Mouse (Mus musculus): ENCODE measurements around the gene Ankdd1b. TPM values are rescaled to one million over a fixed set of nuclear protein-coding genes. Genes with fewer than 3 reads are reported as not detected.
A peak's percentile ranks its signal among the peaks of the same experiment; 100 is the strongest.

Ankdd1b gene
- polyA plus RNA-seq, 1 experiment from 2014 or later: 0.19 TPM

- Histone ChIP-seq H3K4me1 (peaks cover 42% of the 10 kb centered on the region), H3K4me2 (no peak overlapping the region; the same call in 1 of the 2 replicates), H3K36me3 (no peaks in the 10 kb centered on the region), H3K9me3 (no peaks in the 10 kb centered on the region), H3K9ac (no peak overlapping the region), H3K27me3 (no peaks in the 10 kb centered on the region), H3K4me3 (no peak overlapping the region), H3K27ac (no peak overlapping the region)
- ATAC-seq (ENCODE audit: borderline replicate concordance, extremely low read depth, low FRiP score, low TSS enrichment): peak; percentile 60; the same call in 1 of the 2 replicates
- 31% methylated on average over 12 of the region's 12 CpGs for whole genome bisulfite sequencing
These were observed 39.3 kb downstream of the Ankdd1b start for GRCm38 (mm10) chr13:96431595-96432156.

GRCm38 (mm10) chr13:96428531-96428930 is 42.5 kb downstream of the Ankdd1b start:
- ATAC-seq (ENCODE audit: borderline replicate concordance, extremely low read depth, low FRiP score, low TSS enrichment): no peak
- Histone ChIP-seq H3K4me2 (no peak overlapping the region), H3K36me3 (no peaks in the 10 kb centered on the region), H3K27ac (no peak overlapping the region), H3K4me3 (no peak overlapping the region), H3K4me1 (peaks cover 18% of the 10 kb centered on the region), H3K9ac (no peak overlapping the region), H3K27me3 (no peaks in the 10 kb centered on the region), H3K9me3 (no peaks in the 10 kb centered on the region)
- 68% methylated on average over 5 of the region's 5 CpGs for WGBS

DNA sequence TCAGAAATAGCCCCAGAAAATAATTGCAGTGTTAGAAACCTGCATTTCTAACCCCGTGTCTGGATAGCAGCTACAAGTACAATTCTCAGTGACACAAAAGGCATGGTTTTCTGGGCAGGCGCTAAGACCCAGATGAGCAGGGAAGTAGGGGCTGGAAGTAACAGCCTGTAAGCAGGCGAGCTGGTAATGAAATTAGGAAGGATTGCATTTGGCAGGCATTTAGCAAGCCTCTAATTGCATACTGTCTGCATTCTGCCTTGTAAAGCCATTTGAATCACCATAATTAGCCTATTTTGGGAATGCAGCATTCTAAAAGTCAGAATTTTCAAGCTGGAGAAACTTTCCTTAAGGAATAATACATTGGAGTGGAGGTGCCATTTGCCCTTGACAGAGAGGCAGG is 45.0 kb downstream of the Ankdd1b start:
- Histone ChIP-seq H3K27ac (no peak overlapping the region), H3K4me3 (no peak overlapping the region), H3K9me3 (no peaks in the 10 kb centered on the region), H3K27me3 (no peaks in the 10 kb centered on the region), H3K9ac (no peak overlapping the region), H3K4me1 (no peaks in the 10 kb centered on the region), H3K4me2 (no peak overlapping the region), H3K36me3 (no peaks in the 10 kb centered on the region)
- no peak for ATAC-seq (ENCODE audit: borderline replicate concordance, extremely low read depth, low FRiP score, low TSS enrichment)
- WGBS: 61% methylated on average over 3 of the region's 3 CpGs

GRCm38 (mm10) chr13:96424496-96425274 is 46.3 kb downstream of the Ankdd1b start:
- no peaks in the 10 kb centered on the region for H3K27me3 ChIP-seq
- H3K36me3 ChIP-seq: no peaks in the 10 kb centered on the region
- H3K4me1 ChIP-seq: no peaks in the 10 kb centered on the region
- no peak for ATAC-seq (ENCODE audit: borderline replicate concordance, extremely low read depth, low FRiP score, low TSS enrichment)
- no peak overlapping the region for H3K27ac ChIP-seq
- no peak overlapping the region for H3K9ac ChIP-seq
- H3K9me3 ChIP-seq: no peaks in the 10 kb centered on the region
- 91% methylated on average over 12 of the region's 12 CpGs for WGBS
- H3K4me2 ChIP-seq: no peak overlapping the region
- no peak overlapping the region for H3K4me3 ChIP-seq

DNA sequence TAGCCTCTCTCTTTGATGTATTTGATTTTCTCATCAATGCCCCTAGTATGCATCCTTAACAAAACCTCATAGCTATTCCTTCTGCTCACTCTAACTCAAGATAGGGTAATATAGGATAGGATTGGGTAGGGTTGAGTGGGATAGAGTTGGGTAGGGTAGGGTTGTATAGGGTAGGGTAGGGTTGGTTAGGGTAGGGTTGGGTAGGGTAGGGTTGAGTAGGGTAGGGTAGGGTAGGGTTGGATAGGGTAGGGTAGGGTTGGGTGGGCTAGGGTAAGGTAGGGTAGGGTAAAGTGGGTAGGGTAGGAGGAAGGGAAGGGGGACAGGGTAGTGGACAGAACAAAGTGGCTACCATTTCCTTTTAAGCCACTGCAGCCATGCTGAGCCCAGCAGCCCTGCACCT is 49.8 kb downstream of the Ankdd1b start:
- H3K36me3 ChIP-seq: peaks cover 7% of the 10 kb centered on the region
- H3K27ac ChIP-seq: no peak overlapping the region
- H3K9me3 ChIP-seq: no peaks in the 10 kb centered on the region
- H3K4me2 ChIP-seq: no peak overlapping the region
- ATAC-seq (ENCODE audit: borderline replicate concordance, extremely low read depth, low FRiP score, low TSS enrichment): no peak
- H3K27me3 ChIP-seq: no peaks in the 10 kb centered on the region
- H3K4me3 ChIP-seq: no peak overlapping the region
- H3K4me1 ChIP-seq: no peaks in the 10 kb centered on the region
- H3K9ac ChIP-seq: no peak overlapping the region

DNA sequence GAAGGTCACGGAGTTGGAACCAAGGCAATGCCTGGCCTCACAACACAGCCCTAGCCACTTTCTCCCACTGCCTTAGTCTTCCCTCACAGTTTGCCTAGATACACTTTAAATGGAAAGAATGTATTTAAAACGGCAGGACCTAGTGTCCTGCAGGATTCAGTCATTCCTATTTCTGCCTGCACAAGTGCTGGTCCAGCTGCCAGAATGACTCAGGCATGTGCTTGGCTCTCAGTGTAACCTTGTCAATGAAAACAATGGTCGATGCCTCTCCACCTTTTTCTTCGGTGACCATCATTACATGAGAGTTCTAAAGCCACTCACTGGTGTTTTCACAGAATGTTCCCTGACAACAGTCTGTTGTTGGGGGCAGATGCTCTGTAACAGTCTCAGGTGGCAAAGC is 52.5 kb downstream of the Ankdd1b start:
- Histone ChIP-seq H3K36me3 (peaks cover 21% of the 10 kb centered on the region), H3K4me2 (no peak overlapping the region), H3K4me1 (no peaks in the 10 kb centered on the region), H3K4me3 (no peak overlapping the region), H3K27ac (no peak overlapping the region), H3K9me3 (no peaks in the 10 kb centered on the region), H3K27me3 (no peaks in the 10 kb centered on the region), H3K9ac (no peak overlapping the region)
- no peak for ATAC-seq (ENCODE audit: borderline replicate concordance, extremely low read depth, low FRiP score, low TSS enrichment)
- WGBS: 87% methylated on average over 4 of the region's 4 CpGs

DNA sequence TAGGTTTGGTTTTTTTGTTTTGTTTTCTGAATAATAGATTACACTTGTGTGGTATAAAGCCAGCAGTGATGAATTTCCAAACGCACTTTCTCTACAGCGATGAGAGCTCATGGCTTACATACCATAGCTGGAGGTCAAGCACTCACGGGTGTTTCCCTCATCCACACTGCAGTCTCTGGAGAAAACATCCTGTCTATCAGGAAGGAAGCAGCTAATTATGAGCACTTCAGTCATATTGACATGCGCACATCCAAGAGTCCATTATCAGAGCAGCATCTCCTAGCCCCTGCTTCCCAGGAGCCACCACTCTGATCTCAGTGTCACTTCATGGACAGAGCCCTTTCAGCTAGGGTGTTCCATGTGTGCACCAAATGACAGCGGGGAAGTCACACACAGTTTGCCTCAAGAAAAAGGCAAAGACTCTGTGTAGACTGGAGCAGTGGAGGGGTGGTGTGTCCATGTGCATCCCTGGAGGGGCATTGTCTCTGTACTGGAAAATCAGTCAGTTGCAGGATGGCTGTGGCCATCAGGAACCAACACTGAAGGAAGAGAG is 53.7 kb downstream of the Ankdd1b start:
- WGBS: 58% methylated on average over 5 of the region's 5 CpGs
- Histone ChIP-seq H3K4me2 (no peak overlapping the region), H3K27ac (peak overlapping the region; percentile 3), H3K36me3 (peaks cover 21% of the 10 kb centered on the region), H3K9me3 (no peaks in the 10 kb centered on the region), H3K27me3 (no peaks in the 10 kb centered on the region), H3K4me1 (no peaks in the 10 kb centered on the region), H3K9ac (no peak overlapping the region), H3K4me3 (no peak overlapping the region)
- no peak for ATAC-seq (ENCODE audit: borderline replicate concordance, extremely low read depth, low FRiP score, low TSS enrichment)

GRCm38 (mm10) chr13:96416380-96416779 is 54.6 kb downstream of the Ankdd1b start:
- no peak overlapping the region for H3K9ac ChIP-seq
- 87% methylated on average over 8 of the region's 8 CpGs for WGBS
- no peaks in the 10 kb centered on the region for H3K9me3 ChIP-seq
- no peaks in the 10 kb centered on the region for H3K4me1 ChIP-seq
- H3K27ac ChIP-seq: no peak overlapping the region
- no peaks in the 10 kb centered on the region for H3K27me3 ChIP-seq
- H3K4me2 ChIP-seq: no peak overlapping the region
- no peak overlapping the region for H3K4me3 ChIP-seq
- peaks cover 23% of the 10 kb centered on the region for H3K36me3 ChIP-seq
- no peak for ATAC-seq (ENCODE audit: borderline replicate concordance, extremely low read depth, low FRiP score, low TSS enrichment)

DNA sequence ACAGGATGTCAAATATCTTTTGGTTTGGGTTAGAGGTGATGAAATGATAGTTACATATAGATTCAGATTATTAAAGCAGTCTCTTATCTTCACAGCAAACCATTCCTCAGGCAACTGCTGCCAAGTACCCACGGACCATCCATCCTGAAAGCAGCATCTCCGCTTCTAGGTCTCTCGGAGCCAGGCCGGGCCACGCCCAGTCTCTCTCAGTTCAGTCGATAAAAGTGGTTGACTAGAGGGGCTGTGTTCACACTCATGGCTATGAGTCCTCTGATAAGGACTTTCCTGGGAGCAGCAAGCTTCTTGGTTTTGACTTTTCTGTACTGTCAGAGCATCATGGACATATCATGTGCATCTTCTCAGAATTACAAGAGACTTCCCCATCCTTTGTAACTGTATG is 56.6 kb downstream of the Ankdd1b start:
- Histone ChIP-seq H3K9ac (no peak overlapping the region), H3K4me2 (no peak overlapping the region), H3K4me3 (no peak overlapping the region), H3K27ac (no peak overlapping the region), H3K9me3 (no peaks in the 10 kb centered on the region), H3K4me1 (no peaks in the 10 kb centered on the region), H3K27me3 (no peaks in the 10 kb centered on the region), H3K36me3 (peaks cover 38% of the 10 kb centered on the region)
- ATAC-seq (ENCODE audit: borderline replicate concordance, extremely low read depth, low FRiP score, low TSS enrichment): no peak
- WGBS: 75% methylated on average over 6 of the region's 6 CpGs

DNA sequence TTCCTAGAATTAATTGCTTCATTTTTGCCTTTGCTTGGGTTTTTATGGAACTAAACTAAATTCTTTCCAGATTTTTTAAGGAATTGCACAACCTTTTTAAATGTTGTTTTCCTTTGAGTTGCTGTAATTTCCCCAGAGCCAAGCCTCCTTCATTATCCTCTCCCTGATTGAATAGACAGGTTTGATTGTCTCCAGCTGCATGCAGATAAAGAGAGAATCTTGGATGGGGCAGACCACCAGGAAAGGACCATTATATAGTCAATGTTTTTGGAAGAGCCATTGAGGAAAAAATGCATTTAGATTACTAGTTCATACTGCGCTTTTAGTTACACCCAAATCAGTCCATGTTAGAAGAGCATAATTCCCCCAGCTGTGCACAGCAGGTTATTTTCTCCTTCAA is 62.2 kb downstream of the Ankdd1b start:
- Histone ChIP-seq H3K4me2 (no peak overlapping the region), H3K27ac (no peak overlapping the region), H3K4me1 (no peaks in the 10 kb centered on the region), H3K4me3 (no peak overlapping the region), H3K9me3 (no peaks in the 10 kb centered on the region), H3K36me3 (peaks cover 64% of the 10 kb centered on the region), H3K27me3 (no peaks in the 10 kb centered on the region), H3K9ac (no peak overlapping the region)
- WGBS: 89% methylated on average over 1 of the region's 1 CpGs
- no peak for ATAC-seq (ENCODE audit: borderline replicate concordance, extremely low read depth, low FRiP score, low TSS enrichment)

DNA sequence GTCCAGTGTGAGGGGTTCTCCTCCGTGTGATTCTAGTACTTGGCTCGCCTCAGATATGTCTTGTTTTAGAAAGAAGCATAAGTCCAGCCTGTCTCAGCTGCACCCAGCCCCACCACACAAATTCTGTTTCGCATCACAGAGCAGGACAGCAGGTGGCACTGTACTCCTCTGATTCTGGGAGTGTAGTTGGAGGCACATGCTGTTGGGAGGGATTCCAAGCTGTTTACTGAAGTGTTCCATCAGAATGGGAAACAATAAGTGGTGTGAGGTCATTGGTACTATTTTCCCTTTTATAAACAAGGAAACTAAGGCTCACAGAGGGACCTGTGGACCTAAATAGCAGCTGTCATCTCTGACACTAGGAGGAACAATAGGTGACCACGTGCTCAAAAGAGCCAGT is 64.0 kb downstream of the Ankdd1b start:
- Histone ChIP-seq H3K4me2 (no peak overlapping the region), H3K27ac (no peak overlapping the region), H3K27me3 (no peaks in the 10 kb centered on the region), H3K36me3 (peaks cover 79% of the 10 kb centered on the region), H3K9me3 (no peaks in the 10 kb centered on the region), H3K4me1 (no peaks in the 10 kb centered on the region), H3K9ac (no peak overlapping the region), H3K4me3 (no peak overlapping the region)
- 62% methylated on average over 4 of the region's 4 CpGs for WGBS
- peak; percentile 19; the same call in 1 of the 2 replicates for ATAC-seq (ENCODE audit: borderline replicate concordance, extremely low read depth, low FRiP score, low TSS enrichment)

- ATAC-seq (ENCODE audit: borderline replicate concordance, extremely low read depth, low FRiP score, low TSS enrichment): no peak
- H3K36me3 ChIP-seq: peaks cover 78% of the 10 kb centered on the region
These were observed 65.5 kb downstream of the Ankdd1b start for GRCm38 (mm10) chr13:96405518-96405917.

More at GRCm38 (mm10) chr13:96405518-96405917, 65.5 kb downstream of the Ankdd1b start:
- Histone ChIP-seq H3K4me3 (no peak overlapping the region), H3K4me2 (no peak overlapping the region), H3K27me3 (no peaks in the 10 kb centered on the region), H3K4me1 (no peaks in the 10 kb centered on the region), H3K9me3 (no peaks in the 10 kb centered on the region), H3K9ac (no peak overlapping the region), H3K27ac (no peak overlapping the region)
- WGBS: 92% methylated on average over 2 of the region's 2 CpGs
